Mouse (Mus musculus) kidney, postnatal 4 days (tissue): Measurements from ENCODE around the gene Pros1.
A peak's percentile ranks its signal among the peaks of the same experiment; 100 is the strongest.

Experiments
- DNase-seq, 2 experiments: peaks; one replicate each; pipeline ENCODE4 v3.0.0; 2021; ENCODE audit warnings: mixed read lengths in 2 of 2

The Pros1 gene

DNA sequence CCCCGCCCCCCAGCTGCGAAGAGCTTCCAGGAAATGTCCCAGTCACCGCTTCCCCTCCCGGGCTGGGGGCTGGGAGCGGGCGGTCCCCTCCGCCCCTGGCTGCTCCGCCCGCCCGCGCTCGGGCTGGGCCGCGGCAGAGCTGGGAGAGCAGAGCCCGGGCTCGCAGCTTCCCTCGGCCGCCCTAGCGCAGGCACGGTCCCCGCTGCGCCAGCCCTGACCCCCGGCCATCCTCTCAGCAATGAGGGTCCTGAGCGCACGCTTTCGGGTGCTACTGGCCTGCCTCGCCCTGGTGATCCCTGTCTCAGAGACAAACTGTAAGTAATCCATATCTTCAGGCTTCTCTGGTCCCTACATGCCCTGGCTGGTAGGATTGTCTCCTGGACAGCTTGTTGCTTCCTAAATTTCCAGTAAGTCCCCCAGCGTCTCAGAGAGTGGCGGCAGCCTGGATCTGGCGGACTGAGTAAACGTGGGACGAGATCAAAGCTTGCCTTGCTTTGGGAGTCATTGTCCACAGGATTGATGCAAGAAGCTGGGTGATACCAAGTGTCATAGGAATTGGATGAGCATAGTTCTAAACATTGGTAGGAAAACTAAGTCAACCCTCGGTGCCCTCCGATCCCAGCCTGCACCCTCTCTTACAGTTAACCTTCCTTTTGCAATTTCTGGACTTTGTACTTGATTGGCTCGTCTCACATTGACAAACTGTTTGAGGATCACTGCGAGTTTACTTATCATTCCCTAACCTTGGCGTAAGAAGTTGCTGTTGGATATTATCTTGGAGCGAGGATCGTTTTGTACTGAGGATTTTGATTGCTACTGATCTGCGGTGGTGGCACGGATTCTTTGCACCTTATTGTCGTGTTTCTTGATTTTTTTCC, at the start of gene Pros1:
Pros1 (plus strand) TSS at position 117 of the 878 bp plus-strand sequence.
- peak; percentile 74 to 84 for DNase-seq

DNA sequence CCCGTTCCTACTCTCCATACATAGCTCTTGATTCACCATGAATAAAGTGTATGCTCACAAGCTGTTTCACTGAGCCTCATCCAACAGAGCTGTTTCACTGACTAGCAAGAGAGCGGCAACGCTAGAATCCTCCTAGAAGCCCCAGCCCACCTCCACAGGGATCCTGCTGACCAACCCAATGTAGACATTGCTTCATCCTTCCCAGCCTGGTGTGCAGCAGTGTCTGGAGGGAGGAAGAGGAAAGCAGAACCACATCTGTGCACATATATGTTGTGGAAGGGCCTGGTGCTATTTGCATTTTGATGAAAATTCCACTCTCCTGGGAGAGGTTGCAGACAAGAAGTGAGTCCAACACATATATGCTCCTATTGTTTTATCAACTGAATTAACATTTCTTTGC, 49.5 kb upstream of the Pros1 start:
- no peak for DNase-seq

DNA sequence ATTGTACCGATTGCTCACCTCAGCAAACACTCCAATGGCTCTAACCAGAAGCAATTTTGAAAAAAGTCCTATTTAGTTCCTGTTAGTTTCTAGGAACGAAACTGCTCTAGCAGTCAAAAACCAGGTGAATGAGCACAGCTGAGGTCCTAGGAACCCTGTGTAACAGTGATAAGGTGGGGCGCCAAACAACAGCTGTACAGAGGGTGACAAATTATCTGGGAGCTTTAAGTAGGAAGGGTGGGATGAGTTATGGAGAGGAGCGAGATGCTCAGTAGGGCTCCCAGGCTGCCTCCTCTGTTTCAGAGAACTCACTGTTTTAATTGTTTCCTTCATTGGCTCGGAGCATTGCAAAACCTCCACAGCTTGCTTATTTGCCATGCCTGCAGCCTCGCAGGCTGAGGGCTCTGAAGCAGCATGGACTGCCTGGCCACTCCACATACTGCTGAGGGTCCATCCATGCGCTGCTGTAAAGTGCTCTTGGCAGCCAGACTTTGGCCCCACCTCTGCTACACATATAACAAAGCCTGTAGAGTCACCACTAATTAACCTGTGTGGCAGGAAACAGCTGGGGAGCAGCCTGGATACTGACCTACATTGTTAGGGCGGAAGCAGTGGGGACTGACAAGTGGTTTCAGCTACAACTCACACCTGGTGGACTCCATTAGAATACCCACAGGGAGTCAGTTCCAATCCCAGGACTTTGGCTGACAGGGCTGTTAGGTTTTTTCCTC, 46.7 kb upstream of the Pros1 start:
- DNase-seq, result peak; percentile 9 to 39

DNA sequence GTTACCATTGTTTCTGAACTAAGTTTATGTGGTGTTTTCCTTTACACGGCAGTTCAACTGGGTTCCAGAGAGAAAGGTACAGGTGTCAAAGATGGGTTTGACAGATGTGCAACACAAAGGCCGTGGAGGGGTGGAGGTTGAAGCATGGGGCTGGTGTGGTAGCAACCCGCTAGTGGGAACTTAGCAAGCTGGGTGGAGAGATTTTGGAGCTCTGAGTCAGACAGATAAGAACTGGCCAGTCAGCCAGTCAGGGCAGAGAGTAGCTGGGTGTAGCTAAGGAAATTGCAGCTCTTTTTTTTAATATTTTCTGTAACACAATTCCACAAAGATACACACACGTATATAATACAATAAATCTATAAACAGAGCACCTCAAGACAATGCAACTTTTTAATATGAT, 43.3 kb upstream of the Pros1 start:
- no peak for DNase-seq

- DNase-seq, result no peak
Measured at GRCm38 (mm10) chr16:62813790-62814189, 40.3 kb upstream of the Pros1 start.

DNA sequence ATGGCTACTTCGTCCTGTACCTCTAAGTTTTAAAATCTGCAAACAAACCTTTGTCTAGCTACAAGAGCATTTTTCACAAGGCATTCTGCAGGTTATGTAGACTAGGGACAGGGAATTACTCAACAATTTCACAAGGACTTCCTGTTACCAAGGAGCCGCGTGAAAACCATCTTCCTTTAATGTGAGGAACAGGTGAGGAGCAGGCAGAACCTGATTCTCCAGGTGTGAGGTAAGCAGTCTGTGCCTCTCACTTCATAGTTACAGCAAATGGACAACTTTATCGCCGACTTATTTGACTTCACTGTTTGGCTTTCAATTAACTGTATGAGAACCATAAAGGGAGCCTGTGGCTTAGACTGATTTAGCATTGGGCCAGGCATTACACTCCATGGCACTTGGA, 39.6 kb upstream of the Pros1 start, which contains the start of gene Stx19:
Stx19 (plus strand) TSS at position 186 of the 400 bp plus-strand sequence.
- no peak for DNase-seq

DNA sequence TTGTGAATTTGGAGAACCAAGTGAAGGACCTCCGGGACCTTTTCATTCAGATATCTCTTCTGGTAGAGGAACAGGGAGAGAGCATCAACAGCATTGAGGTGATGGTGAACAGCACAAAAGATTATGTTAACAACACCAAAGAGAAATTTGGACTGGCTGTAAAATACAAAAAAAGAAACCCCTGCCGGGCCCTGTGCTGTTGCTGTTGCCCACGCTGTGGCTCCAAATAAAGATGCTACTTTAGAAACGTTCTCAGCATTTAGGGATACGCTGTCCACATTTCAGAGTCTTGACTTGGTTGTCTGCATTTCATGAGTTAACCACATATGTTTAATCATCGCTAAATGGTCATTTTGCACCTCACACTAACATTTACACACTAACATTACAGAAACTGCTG, 31.6 kb upstream of the Pros1 start:
- no peak for DNase-seq

GRCm38 (mm10) chr16:62826156-62827001, 27.7 kb upstream of the Pros1 start:
- no peak for DNase-seq

DNA sequence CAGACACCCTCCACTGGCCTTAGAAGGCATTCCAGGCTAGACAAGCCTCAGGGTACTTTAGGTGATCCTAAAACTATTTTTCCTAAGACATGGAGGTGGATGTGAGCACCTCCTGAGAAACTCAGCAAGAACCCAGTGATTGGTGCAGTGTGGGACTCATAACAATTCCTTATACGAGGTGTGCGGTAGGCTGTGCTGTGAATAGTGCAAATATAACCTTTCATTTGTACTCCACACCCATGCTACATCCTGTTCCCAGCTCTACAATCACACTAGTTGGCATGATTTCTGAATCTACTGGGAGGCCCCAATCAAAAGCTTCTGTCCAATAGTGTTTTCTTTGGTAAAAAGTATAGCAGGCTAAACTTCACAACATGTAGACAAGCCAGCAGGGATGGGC, 22.1 kb upstream of the Pros1 start:
- DNase-seq, result no peak

DNA sequence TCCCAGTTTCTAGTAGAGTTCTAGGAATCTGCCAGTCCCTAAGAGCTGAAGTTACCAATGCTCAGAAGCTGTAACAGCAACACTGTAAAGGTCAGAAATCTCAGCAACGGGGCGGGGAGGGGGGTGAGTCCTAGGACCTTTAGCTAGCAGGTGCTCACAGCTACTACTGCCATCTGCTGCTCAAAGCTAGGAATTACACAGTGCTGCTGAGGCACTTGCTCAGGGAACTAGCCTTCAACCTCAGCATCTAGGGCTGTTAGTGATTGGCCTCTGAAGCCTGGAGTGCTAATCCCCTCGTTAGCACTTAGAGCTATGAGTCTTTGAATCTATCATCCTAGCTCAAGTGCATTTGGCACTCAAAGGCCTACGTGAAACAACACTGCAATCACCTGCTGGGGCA, 21.6 kb upstream of the Pros1 start:
- peak; percentile 62 to 76 for DNase-seq

DNA sequence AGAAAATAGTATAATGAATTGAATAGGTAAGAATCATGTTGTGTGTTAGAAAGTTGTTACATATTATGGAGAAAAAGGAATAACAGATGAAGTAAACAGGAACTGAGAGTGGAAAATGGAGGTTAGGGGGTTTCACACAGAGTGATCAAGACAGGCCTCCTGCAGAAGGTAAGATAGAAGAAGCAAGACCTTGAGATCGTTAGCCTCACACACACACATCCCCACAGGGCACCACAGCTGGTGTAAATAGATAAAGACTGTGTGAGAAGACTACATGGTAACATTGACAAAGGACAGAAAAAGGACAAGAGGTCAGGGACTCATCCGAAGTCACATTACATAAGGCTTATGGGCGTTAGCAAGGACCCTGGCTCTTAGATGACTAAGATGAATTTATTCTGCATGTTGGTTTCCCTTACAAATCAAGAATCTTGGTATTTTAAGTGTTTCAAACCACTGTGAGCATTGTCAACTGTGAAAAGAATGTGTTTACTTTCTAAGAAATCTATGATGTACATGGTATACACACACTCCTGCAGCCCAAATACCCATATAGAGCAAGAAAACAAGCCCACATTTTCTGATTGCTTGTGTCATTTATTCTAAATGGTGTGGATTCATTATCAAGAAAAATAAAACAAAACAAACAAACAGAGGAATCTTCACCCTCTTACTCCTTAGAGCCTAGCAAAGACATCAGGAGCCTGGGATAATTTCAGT, 19.9 kb upstream of the Pros1 start:
- no peak for DNase-seq

DNA sequence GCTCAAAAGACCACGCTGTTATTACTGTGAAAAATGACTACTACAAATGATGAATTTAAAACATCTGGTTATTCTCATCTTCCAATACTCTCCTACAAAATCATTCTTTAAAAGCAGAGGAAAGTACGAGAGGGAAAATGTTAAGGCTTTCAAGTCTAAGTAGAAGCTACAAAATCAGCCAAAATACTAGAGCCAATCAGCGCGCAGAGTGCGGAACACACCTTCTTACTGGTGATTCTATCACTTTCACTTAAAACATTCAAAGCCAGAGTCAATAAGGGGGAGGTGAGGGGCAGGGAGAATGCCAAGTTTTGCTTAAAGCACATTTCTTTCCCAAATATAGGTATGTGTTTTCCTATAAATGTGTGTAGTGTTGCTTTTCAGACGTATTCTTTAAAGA, 8.8 kb upstream of the Pros1 start:
- DNase-seq, result no peak

- DNase-seq, result peak; percentile 90 to 95
Measured at GRCm38 (mm10) chr16:62846498-62847312, 7.4 kb upstream of the Pros1 start, which contains the start of gene Arl13b. Gene Arl13b (minus strand): TSS chr16:62847040.

- DNase-seq, result no peak
Measured at GRCm38 (mm10) chr16:62852464-62853252, 1.4 kb upstream of the Pros1 start.

DNA sequence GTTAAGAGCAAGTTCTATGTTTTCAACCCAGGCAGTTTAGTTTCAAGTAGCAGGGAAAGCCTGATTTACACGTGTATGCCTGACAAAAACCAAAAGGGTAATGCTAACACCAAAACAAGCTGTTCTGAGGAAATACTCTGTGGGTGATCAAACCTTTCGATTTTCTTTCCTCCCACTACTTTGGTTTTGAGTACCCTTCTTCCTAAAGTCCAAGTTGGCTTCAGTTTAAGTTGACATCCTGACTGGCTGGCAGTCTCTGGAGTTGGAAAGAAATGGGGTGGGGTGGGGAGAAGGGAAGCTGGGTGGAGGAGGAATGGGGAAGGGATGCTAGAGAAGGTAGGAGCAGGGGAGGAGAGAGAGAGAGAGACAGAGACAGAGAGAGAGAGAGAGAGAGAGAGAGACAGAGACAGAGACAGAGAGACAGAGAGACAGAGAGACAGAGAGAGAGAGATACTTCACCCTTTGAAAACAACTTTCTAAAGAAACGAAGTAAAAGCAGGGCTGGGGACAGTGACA, 438 bp upstream of the Pros1 start:
- DNase-seq, result no peak

DNA sequence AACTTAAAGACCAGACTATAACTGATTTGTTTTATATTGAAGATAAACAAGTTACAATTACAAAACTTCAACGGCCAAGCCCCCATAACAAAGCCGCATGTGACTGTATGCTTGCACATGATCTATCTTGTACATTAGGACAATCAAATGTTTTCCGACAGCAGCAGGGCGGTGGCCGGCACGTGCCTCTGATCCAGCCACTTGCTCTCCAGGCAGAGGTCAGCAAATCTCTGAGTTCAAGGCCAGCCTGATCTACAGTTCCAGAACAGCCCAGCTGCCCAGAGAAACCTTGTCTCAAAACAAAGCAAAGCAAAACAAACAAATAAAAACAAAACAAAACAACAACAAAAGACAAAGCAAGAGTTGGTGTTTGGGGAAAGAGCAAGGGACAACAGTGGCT, 1.3 kb downstream of the Pros1 start:
- DNase-seq, result peak in 1 of 2 experiments; percentile 7

GRCm38 (mm10) chr16:62856273-62856672, 2.2 kb downstream of the Pros1 start:
- DNase-seq, result no peak

DNA sequence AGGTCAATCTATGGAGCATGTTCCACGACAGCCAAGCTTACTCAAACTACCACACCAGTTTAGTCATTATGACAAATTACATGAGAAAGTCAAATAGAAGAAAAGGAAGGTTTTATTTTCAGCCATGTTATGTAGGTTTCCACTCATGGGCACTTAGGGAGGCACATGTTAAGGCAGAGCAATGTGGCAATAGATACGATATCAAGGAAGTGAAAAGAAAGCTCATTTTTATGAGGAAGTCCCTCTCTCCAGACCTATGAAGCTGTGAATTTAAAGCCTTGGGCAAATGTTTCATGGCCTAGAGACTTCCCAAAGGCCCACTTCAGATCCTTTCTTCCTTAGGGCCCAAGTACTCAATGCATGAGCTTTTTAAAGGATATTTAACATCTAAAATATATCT, 3.4 kb downstream of the Pros1 start:
- no peak for DNase-seq

DNA sequence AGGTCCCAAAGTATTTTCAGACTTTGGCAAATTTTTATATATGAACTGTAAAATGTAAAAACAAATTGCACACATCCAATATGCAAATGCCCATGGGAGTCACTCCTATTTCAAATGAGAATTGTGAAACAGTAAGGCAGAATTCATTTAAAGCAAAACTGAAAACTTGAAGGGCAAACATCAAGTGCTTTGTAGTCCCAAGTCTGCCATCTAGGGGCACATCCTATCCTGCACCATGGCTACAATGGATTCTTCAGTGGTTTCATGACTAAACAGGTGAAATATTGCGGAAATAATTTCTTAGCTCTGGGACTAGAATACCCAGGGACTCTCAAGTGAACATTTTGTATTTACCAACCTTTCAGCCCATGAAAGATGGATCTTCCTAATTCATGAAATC, 3.9 kb downstream of the Pros1 start:
- DNase-seq, result peak; percentile 8 to 13

- DNase-seq, result no peak
Measured at GRCm38 (mm10) chr16:62860140-62860539, 6.0 kb downstream of the Pros1 start.
